Mouse (Mus musculus) ES-E14 (cell line): Measurements from ENCODE around the gene Pdxp. TPM values are rescaled to one million over a fixed set of nuclear protein-coding genes. Genes with fewer than 3 reads are reported as not detected.

Experiments
- DNase-seq: peaks from one replicate; pipeline ENCODE4 v3.0.0-alpha.2; 2013; ENCODE audit warnings: low read depth, low spot score
- H3K27ac ChIP-seq: 2 replicates; pipeline ENCODE4 v1.5.1; 2012; ENCODE audit warnings: low read depth, mild to moderate bottlenecking, low read length, moderate library complexity, mixed read lengths; ENCODE audit not compliant: poor library complexity, insufficient read depth, severe bottlenecking
- H3K36me3 ChIP-seq: 2 replicates; pipeline ENCODE4 v1.6.1; 2012; ENCODE audit warnings: mild to moderate bottlenecking, low read length, moderate library complexity, mixed read lengths; ENCODE audit not compliant: control insufficient read depth, poor library complexity, insufficient read depth, severe bottlenecking
- H3K4me1 ChIP-seq, 2 experiments: fragments of 150-350 bp in 1 of 2; sonication (generic) in 1 of 2; 2 replicates each; pipeline ENCODE4 v1.6.1; 2012; ENCODE audit warnings: low read length in 2 of 2, mild to moderate bottlenecking in 1 of 2, mixed read lengths in 1 of 2; ENCODE audit not compliant: control insufficient read depth in 2 of 2, insufficient read depth in 2 of 2, poor library complexity in 1 of 2
- H3K4me3 ChIP-seq, 2 experiments: fragments of 150-350 bp in 1 of 2; sonication (generic) in 1 of 2; 2 replicates each; pipeline ENCODE4 v1.5.1; 2012; ENCODE audit warnings: low read length in 2 of 2, low read depth in 1 of 2, mild to moderate bottlenecking in 1 of 2, mixed read lengths in 1 of 2; ENCODE audit not compliant: insufficient read depth in 1 of 2, poor library complexity in 1 of 2, severe bottlenecking in 1 of 2
- H3K9ac ChIP-seq: 2 replicates; pipeline ENCODE4 v1.6.1; 2012; ENCODE audit warnings: low read depth, mild to moderate bottlenecking, low read length, mixed read lengths; ENCODE audit not compliant: poor library complexity, insufficient read depth, severe bottlenecking
- H3K9me3 ChIP-seq: fragments of 150-350 bp; sonication (generic); 2 replicates; pipeline ENCODE4 v1.6.1; 2012; ENCODE audit warnings: low read depth, mild to moderate bottlenecking, low read length; ENCODE audit not compliant: control insufficient read depth, insufficient read depth
- CHD2 ChIP-seq: IDR thresholded peaks from 2 replicates; pipeline ENCODE4 v1.6.1; 2014; ENCODE audit warnings: mild to moderate bottlenecking, low read depth, low read length, inconsistent platforms
- HCFC1 ChIP-seq: IDR thresholded peaks from 2 replicates; pipeline ENCODE4 v1.6.1; 2012; ENCODE audit warnings: low read length, inconsistent platforms, borderline replicate concordance; ENCODE audit not compliant: insufficient read depth
- MAFK ChIP-seq: IDR thresholded peaks from 2 replicates; pipeline ENCODE4 v1.6.1; 2014; ENCODE audit warnings: mild to moderate bottlenecking, low read depth, low read length, inconsistent platforms; ENCODE audit not compliant: insufficient read depth
- ZC3H11A ChIP-seq: IDR thresholded peaks from 2 replicates; pipeline ENCODE4 v1.6.1; 2012; ENCODE audit warnings: low read depth, mild to moderate bottlenecking, inconsistent platforms, low read length, borderline replicate concordance
- ZNF384 ChIP-seq: IDR thresholded peaks from 2 replicates; pipeline ENCODE4 v1.6.1; 2012; ENCODE audit warnings: low read depth, low read length, inconsistent platforms
- in situ Hi-C, 2 experiments: fragments of 600-800 bp; cut with MboI; formaldehyde crosslinking; loops; one replicate each; pipeline ENCODE4 v1.15.1; 2025; ENCODE audit warnings: low sequenced_read_pairs in 2 of 2, inconsistent platforms in 1 of 2; ENCODE audit not compliant: unreplicated experiment in 2 of 2
- total RNA-seq: library from RNA; depleted of rRNA; stranded (reverse); fragments of 300-350 nt; gene quantifications from 2 replicates; pipeline ENCODE4 v1.2.3, GENCODE M21; 2012

Pdxp gene
- total RNA-seq, 1 experiment, result 15.8 TPM

- peaks cover 26% of the 10 kb centered on the region for H3K36me3 ChIP-seq
- TF ChIP-seq MAFK, result no peak
- TF ChIP-seq HCFC1, result no peak
- TF ChIP-seq CHD2, result no peak
- TF ChIP-seq ZC3H11A, result no peak
- no peak for TF ChIP-seq ZNF384
- H3K4me3 ChIP-seq, result no peak overlapping the region
- H3K9me3 ChIP-seq, result no peaks in the 10 kb centered on the region
- peaks cover 13 to 38% of the 10 kb centered on the region in 2 experiments for H3K4me1 ChIP-seq
- H3K9ac ChIP-seq, result peak overlapping the region; percentile 20; the same call in 1 of the 2 replicates
- H3K27ac ChIP-seq, result peak overlapping the region; percentile 50; the same call in 1 of the 2 replicates
- in situ Hi-C loops, result no loop called here
- no peak for DNase-seq
Measured at GRCm38 (mm10) chr15:78896149-78896548, 17.6 kb upstream of the Pdxp start.

GRCm38 (mm10) chr15:78897488-78897887 is 16.2 kb upstream of the Pdxp start:
- peak overlapping the region; percentile 43; the same call in 1 of the 2 replicates for H3K27ac ChIP-seq
- H3K4me3 ChIP-seq, result no peak overlapping the region
- H3K36me3 ChIP-seq, result peaks cover 14% of the 10 kb centered on the region
- H3K9ac ChIP-seq, result no peak overlapping the region; the same call in 1 of the 2 replicates
- in situ Hi-C loops, result no loop called here
- H3K4me1 ChIP-seq, result peaks cover 13 to 44% of the 10 kb centered on the region in 2 experiments
- H3K9me3 ChIP-seq, result no peaks in the 10 kb centered on the region
- DNase-seq, result no peak
- TF ChIP-seq CHD2 (no peak), HCFC1 (no peak), ZC3H11A (no peak), ZNF384 (no peak), MAFK (no peak)

- Histone ChIP-seq H3K36me3 (peaks cover 12% of the 10 kb centered on the region; the same call in 1 of the 2 replicates), H3K27ac (no peak overlapping the region; the same call in 1 of the 2 replicates), H3K4me1 (peaks cover 13 to 47% of the 10 kb centered on the region in 2 experiments), H3K4me3 (no peak overlapping the region), H3K9me3 (no peaks in the 10 kb centered on the region), H3K9ac (no peak overlapping the region)
- no peak for DNase-seq
- no peak for TF ChIP-seq MAFK
- no peak for TF ChIP-seq ZC3H11A
- TF ChIP-seq CHD2, result no peak
- no peak for TF ChIP-seq ZNF384
- no peak for TF ChIP-seq HCFC1
- in situ Hi-C loops, result no loop called here
Measured at GRCm38 (mm10) chr15:78898507-78899001, 15.2 kb upstream of the Pdxp start.

- TF ChIP-seq ZC3H11A (no peak), CHD2 (no peak)
- H3K9me3 ChIP-seq, result no peaks in the 10 kb centered on the region
- H3K36me3 ChIP-seq, result peaks cover 8% of the 10 kb centered on the region
- peaks cover 13 to 44% of the 10 kb centered on the region in 2 experiments for H3K4me1 ChIP-seq
- H3K9ac ChIP-seq, result peak within 1 kb of the TSS; percentile 72
- no peak within 1 kb of the TSS for H3K27ac ChIP-seq
- in situ Hi-C loops, result no loop called here
- peak within 1 kb of the TSS; percentile 81 to 82 for H3K4me3 ChIP-seq
- DNase-seq, result no peak
Measured at GRCm38 (mm10) chr15:78899409-78899739, 14.3 kb upstream of the Pdxp start, which contains the start of gene Gm49510. Gene Gm49510, plus strand, starts transcription at chr15:78899667.
